Mouse (Mus musculus): ENCODE results near the gene Rcan1. TPM values are rescaled to one million over a fixed set of nuclear protein-coding genes. Genes with fewer than 3 reads are reported as not detected.

Rcan1 gene
- polyA plus RNA-seq, 1 experiment from 2014 or later: 79.7 TPM

GRCm38 (mm10) chr16:92411981-92412706 is 58.5 kb downstream of the Rcan1 start:
- Histone ChIP-seq H3K9me3 (no peaks in the 10 kb centered on the region), H3K27me3 (no peaks in the 10 kb centered on the region), H3K27ac (replicated peaks) (no peak overlapping the region), H3K4me1 (replicated peaks) (peaks cover 14% of the 10 kb centered on the region), H3K9ac (no peak overlapping the region), H3K36me3 (0 out of 2 replicates have a peak, but pooled peaks cover 2% of the 10 kb centered on the region), H3K4me3 (no peak overlapping the region), H3K4me2 (no peak overlapping the region)
- WGBS: 71% methylated on average over 19 of the region's 19 CpGs
- 0 out of 2 replicates have a peak, but pooled peaks have one; percentile 49 for ATAC-seq (ENCODE audit: low FRiP score, low read depth)

- ATAC-seq (ENCODE audit: low FRiP score, low read depth): no peak
- Histone ChIP-seq H3K36me3 (no peaks in the 10 kb centered on the region), H3K4me3 (no peak overlapping the region), H3K27ac (replicated peaks) (no peak overlapping the region), H3K4me1 (replicated peaks) (peaks cover 14% of the 10 kb centered on the region), H3K27me3 (no peaks in the 10 kb centered on the region), H3K9ac (no peak overlapping the region), H3K4me2 (no peak overlapping the region), H3K9me3 (no peaks in the 10 kb centered on the region)
- WGBS: 86% methylated on average over 2 of the region's 2 CpGs
Measured at GRCm38 (mm10) chr16:92410344-92410743, 60.3 kb downstream of the Rcan1 start.

DNA sequence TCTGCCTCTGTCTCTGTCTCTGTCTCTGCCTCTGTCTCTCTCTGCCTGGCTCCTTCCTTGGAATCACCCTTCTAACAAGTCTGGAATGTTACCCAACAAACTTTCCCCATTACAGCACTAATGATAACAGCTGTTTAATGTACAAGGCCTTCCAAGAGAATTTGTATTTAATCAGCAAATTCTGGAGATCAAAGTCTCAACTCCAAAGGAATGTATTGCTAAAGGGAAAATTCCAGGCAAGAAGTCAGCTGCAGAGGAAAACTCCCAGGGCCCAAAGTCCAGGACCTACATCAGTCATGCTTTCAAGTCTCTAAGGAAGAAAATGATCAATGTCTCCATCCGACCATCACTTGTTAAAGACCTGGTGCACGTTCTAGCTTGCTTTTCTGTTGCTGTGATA is 62.8 kb downstream of the Rcan1 start:
- 72% methylated on average over 2 of the region's 2 CpGs for WGBS
- Histone ChIP-seq H3K4me3 (no peak overlapping the region), H3K4me1 (replicated peaks) (peaks cover 12% of the 10 kb centered on the region), H3K9ac (no peak overlapping the region), H3K4me2 (no peak overlapping the region), H3K27me3 (no peaks in the 10 kb centered on the region), H3K27ac (replicated peaks) (no peak overlapping the region), H3K9me3 (no peaks in the 10 kb centered on the region), H3K36me3 (no peaks in the 10 kb centered on the region)
- no peak for ATAC-seq (ENCODE audit: low FRiP score, low read depth)

DNA sequence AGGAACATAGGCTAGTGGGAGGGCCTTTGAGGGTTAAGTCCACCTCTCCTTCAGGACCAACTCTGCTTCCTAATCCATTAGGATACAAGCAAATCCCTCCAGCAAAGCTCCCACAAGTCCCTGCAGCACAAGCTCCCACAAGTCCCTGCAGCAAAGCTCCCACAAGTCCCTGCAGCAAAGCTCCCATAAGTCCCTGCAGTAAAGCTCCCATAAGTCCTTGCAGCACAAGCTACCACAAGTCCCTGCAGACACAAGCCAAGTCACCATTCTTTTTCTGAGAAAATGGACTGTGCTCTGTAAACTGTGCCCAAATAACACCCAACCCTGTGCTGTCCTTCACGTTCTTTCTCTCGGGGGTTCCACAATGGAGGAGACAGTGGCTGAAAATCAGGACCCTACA is 66.5 kb downstream of the Rcan1 start:
- H3K27ac ChIP-seq (replicated peaks): no peak overlapping the region
- H3K4me2 ChIP-seq: no peak overlapping the region
- no peaks in the 10 kb centered on the region for H3K36me3 ChIP-seq
- H3K9me3 ChIP-seq: no peaks in the 10 kb centered on the region
- peaks cover 40% of the 10 kb centered on the region for H3K4me1 ChIP-seq (replicated peaks)
- H3K27me3 ChIP-seq: no peaks in the 10 kb centered on the region
- WGBS: 96% methylated on average over 2 of the region's 2 CpGs
- no peak for ATAC-seq (ENCODE audit: low FRiP score, low read depth)
- H3K9ac ChIP-seq: no peak overlapping the region
- H3K4me3 ChIP-seq: no peak overlapping the region

DNA sequence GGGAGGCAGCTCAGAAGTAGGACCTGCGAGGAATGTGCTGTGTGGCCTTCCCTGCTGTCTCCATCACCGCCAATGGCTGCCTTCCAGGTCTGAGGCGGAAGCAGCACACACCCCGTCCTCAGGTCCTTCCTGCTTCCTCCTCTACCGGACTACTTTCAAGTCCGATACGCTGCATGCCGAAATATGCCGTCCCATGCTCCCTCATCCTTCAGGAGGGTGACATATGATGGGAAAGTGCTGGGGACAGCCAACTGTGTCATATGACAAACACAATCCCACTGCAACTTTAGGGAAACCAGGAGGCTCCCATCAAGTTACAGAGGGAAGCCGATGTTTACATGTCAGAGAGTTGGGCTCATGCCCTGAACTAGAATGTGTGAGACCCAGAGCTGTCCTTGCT is 67.6 kb downstream of the Rcan1 start:
- no peaks in the 10 kb centered on the region for H3K9me3 ChIP-seq
- no peak overlapping the region for H3K4me3 ChIP-seq
- WGBS: 79% methylated on average over 10 of the region's 10 CpGs
- no peak overlapping the region for H3K27ac ChIP-seq (replicated peaks)
- H3K27me3 ChIP-seq: no peaks in the 10 kb centered on the region
- no peak overlapping the region for H3K4me2 ChIP-seq
- H3K4me1 ChIP-seq (replicated peaks): peaks cover 50% of the 10 kb centered on the region
- ATAC-seq (ENCODE audit: low FRiP score, low read depth): no peak
- H3K9ac ChIP-seq: no peak overlapping the region
- H3K36me3 ChIP-seq: no peaks in the 10 kb centered on the region

DNA sequence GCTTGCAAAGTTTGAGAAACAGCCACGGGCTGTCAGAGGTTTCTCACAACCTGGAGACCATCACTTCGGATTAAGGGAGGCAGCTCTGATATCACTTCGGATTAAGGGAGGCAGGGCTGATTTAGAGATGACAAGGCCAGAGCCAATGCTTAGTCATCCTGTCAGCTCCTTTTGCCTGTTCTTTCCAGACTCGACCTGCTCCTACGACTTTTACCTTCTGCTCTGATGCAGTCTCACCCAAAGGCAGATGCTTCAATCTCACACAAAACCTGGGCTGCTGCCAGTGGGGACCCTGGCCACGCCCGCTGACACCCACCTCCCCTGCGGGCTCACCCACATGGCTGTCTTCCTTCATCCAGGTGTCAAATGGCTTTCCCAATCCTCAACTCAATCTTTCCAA is 68.5 kb downstream of the Rcan1 start:
- no peaks in the 10 kb centered on the region for H3K9me3 ChIP-seq
- ATAC-seq (ENCODE audit: low FRiP score, low read depth): no peak
- H3K27ac ChIP-seq (replicated peaks): 0 out of 2 replicates have a peak overlapping the region, but pooled peaks have one; percentile 15
- no peak overlapping the region for H3K9ac ChIP-seq
- 45% methylated on average over 8 of the region's 8 CpGs for WGBS
- peaks cover 54% of the 10 kb centered on the region for H3K4me1 ChIP-seq (replicated peaks)
- no peak overlapping the region for H3K4me2 ChIP-seq
- H3K36me3 ChIP-seq: no peaks in the 10 kb centered on the region
- H3K27me3 ChIP-seq: no peaks in the 10 kb centered on the region
- H3K4me3 ChIP-seq: no peak overlapping the region

DNA sequence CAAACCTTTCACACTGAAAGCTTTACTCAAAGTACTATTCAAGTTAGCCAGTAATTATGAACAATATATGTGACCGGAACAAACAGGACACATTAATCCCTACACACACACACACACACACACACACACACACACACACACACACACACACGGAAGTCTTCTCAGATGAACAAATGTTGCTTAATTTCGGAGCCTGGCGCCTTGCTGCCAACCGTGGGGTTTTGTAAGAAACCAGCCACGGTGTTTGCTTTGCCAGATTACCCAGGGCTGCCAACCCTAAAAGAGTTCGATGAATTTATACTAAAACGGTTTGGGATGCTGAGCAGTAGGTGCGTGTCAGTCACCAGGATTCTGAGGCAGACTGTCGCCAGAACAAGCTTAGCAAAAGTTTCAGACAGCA is 69.5 kb downstream of the Rcan1 start:
- Histone ChIP-seq H3K4me3 (no peak overlapping the region), H3K9ac (no peak overlapping the region), H3K4me1 (replicated peaks) (peaks cover 54% of the 10 kb centered on the region), H3K27me3 (no peaks in the 10 kb centered on the region), H3K27ac (replicated peaks) (no peak overlapping the region), H3K9me3 (no peaks in the 10 kb centered on the region), H3K36me3 (peaks cover 2% of the 10 kb centered on the region), H3K4me2 (no peak overlapping the region)
- 52% methylated on average over 10 of the region's 10 CpGs for WGBS
- no peak for ATAC-seq (ENCODE audit: low FRiP score, low read depth)

GRCm38 (mm10) chr16:92399490-92400458 is 70.9 kb downstream of the Rcan1 start:
- peak; percentile 84 for ATAC-seq (ENCODE audit: low FRiP score, low read depth)
- H3K4me1 ChIP-seq (replicated peaks): peaks cover 54% of the 10 kb centered on the region
- under 1% methylated on average over 37 of the region's 37 CpGs for WGBS

DNA sequence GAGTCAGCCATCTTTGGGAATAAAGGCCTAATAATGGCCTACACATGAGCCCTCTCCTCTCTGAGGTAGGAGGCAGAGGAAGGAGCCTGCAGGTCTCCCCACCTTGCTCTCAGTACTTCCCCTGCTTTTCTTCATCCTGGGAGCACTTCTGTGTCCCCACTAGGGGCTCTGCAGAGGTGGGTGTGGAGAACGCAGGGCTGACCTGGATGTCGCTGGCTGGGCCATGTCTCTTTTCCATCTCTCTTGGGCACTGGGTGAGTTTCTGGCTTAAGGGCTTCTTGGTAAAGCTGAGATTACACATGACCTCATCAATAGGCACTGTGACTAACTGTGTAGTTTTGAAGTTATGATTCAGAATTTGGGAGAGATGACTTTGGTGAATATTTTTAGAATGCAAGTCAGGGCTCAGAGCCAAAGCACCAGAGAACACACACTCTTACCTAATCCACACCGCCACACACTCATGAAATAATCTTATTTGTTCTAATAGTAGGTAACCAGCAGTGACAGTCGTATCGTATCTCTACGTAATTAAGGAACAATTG is 72.0 kb downstream of the Rcan1 start:
- H3K4me1 ChIP-seq (replicated peaks): peaks cover 54% of the 10 kb centered on the region
- WGBS: 50% methylated on average over 6 of the region's 6 CpGs
- peaks cover 7% of the 10 kb centered on the region for H3K36me3 ChIP-seq
- peak overlapping the region; percentile 77 for H3K4me2 ChIP-seq
- no peaks in the 10 kb centered on the region for H3K27me3 ChIP-seq
- H3K9ac ChIP-seq: no peak overlapping the region
- no peak overlapping the region for H3K27ac ChIP-seq (replicated peaks)
- no peak for ATAC-seq (ENCODE audit: low FRiP score, low read depth)
- H3K4me3 ChIP-seq: peak overlapping the region; percentile 39; the same call in 1 of the 2 replicates
- H3K9me3 ChIP-seq: no peaks in the 10 kb centered on the region

More at GRCm38 (mm10) chr16:92399490-92400458, 70.9 kb downstream of the Rcan1 start:
- Histone ChIP-seq H3K27me3 (no peaks in the 10 kb centered on the region), H3K4me2 (peak overlapping the region; percentile 77), H3K9ac (peak overlapping the region; percentile 41), H3K36me3 (peaks cover 7% of the 10 kb centered on the region), H3K27ac (replicated peaks) (peak overlapping the region; percentile 72), H3K9me3 (no peaks in the 10 kb centered on the region), H3K4me3 (peak overlapping the region; percentile 39)

DNA sequence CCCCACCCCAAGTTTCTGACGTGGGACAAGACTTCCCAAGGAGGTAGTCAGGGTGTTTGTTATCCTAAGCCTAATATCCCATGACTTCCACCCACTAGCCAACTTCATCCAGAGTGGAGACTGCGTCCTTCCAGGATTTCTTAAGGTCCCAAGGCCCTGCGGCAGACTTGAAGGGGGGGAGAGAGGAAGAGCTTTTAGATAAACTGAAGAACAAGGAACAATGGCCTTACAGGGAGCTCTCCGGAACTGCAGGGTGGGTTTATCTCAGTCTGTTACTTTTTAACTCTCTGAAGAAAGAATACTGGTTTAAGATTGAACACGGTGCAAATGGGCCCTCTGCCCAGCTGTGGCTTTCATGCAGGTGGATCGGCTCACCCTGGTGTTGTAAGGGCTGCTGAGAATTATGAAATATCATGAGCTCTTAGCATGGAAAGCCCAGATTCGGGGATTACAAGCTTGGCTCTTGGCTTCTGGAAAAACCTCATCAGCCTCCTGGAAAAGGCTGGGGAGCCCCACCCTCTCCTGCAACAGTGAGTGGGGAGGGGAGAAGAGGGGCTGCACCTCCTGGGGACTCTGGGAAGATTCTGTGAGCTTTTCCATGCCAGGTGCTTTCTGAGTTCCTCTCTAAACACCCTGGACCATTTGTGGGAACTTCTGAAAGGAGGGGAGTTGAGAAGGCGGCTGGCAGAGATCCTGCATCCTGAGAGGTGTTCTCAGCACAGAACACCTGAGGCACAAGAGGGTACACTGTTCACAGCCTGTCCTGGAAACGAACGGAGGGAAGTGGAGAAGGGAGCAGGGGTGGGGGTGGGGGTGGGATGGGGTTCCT is 72.7 kb downstream of the Rcan1 start:
- Histone ChIP-seq H3K9ac (no peak overlapping the region), H3K27me3 (no peaks in the 10 kb centered on the region), H3K36me3 (peaks cover 7% of the 10 kb centered on the region), H3K4me3 (no peak overlapping the region), H3K9me3 (no peaks in the 10 kb centered on the region), H3K4me2 (peak overlapping the region; percentile 77; the same call in 1 of the 2 replicates), H3K27ac (replicated peaks) (no peak overlapping the region), H3K4me1 (replicated peaks) (peaks cover 52% of the 10 kb centered on the region)
- WGBS: 50% methylated on average over 10 of the region's 10 CpGs
- no peak for ATAC-seq (ENCODE audit: low FRiP score, low read depth)

DNA sequence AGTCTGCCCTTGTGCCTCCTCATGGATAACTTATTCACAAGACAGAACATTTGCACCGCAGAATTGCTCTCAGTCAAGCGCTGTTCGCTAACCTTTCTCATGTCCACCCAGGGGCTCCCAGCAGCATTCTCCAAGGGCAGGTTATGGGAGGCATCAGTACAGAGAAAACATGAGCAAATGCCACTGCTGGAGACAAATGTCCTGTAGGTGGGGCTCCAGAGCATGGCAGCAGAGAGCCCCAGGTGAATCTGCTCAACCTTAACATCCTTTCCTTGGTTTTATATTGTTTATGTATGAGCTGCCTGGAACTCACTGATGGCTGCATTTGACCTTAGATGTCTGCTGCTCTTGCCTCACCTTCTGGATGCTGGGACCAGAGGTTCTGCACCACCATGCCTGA is 76.9 kb downstream of the Rcan1 start:
- Histone ChIP-seq H3K27ac (replicated peaks) (no peak overlapping the region), H3K4me1 (replicated peaks) (peaks cover 11% of the 10 kb centered on the region), H3K4me3 (no peak overlapping the region), H3K9ac (no peak overlapping the region), H3K27me3 (no peaks in the 10 kb centered on the region), H3K36me3 (peaks cover 7% of the 10 kb centered on the region), H3K9me3 (no peaks in the 10 kb centered on the region), H3K4me2 (no peak overlapping the region)
- 95% methylated on average over 3 of the region's 3 CpGs for WGBS
- no peak for ATAC-seq (ENCODE audit: low FRiP score, low read depth)
